Mouse (Mus musculus): ENCODE measurements around the gene Hebp2.
"Not testable (repeated sequence)": the region's sequence is repeated elsewhere in the genome, so short reads cannot be mapped to it uniquely, and the experiment has no call there.

The Hebp2 gene

GRCm38 (mm10) chr10:18545813-18546235 lies at the start of gene Hebp2:
Gene Hebp2 (minus strand): TSS chr10:18546076.
- DNase-seq (ENCODE audit: low read depth, low spot score): peak; percentile 71

- DNase-seq (ENCODE audit: low read depth, low spot score): no peak
Observed at GRCm38 (mm10) chr10:18589455-18589854, 43.6 kb upstream of the Hebp2 start.

- no peak for DNase-seq (ENCODE audit: low read depth, low spot score)
Observed at GRCm38 (mm10) chr10:18584188-18584587, 38.3 kb upstream of the Hebp2 start.

- DNase-seq (ENCODE audit: low read depth, low spot score): no peak
Observed at GRCm38 (mm10) chr10:18572581-18572980, 26.7 kb upstream of the Hebp2 start.

GRCm38 (mm10) chr10:18562940-18563339 lies 17.1 kb upstream of the Hebp2 start:
- peak; percentile 17 for DNase-seq (ENCODE audit: low read depth, low spot score)

GRCm38 (mm10) chr10:18561445-18561844 lies 15.6 kb upstream of the Hebp2 start:
- DNase-seq (ENCODE audit: low read depth, low spot score): no peak

GRCm38 (mm10) chr10:18559076-18559475 lies 13.2 kb upstream of the Hebp2 start:
- DNase-seq (ENCODE audit: low read depth, low spot score): not testable (repeated sequence)

- no peak for DNase-seq (ENCODE audit: low read depth, low spot score)
Observed at GRCm38 (mm10) chr10:18549321-18550216, 3.7 kb upstream of the Hebp2 start.

- DNase-seq (ENCODE audit: low read depth, low spot score): no peak
Observed at GRCm38 (mm10) chr10:18547381-18547780, 1.5 kb upstream of the Hebp2 start.

- DNase-seq (ENCODE audit: low read depth, low spot score): no peak
Observed at GRCm38 (mm10) chr10:18545309-18545708, 567 bp downstream of the Hebp2 start.

GRCm38 (mm10) chr10:18536889-18537288 lies 9.0 kb downstream of the Hebp2 start:
- no peak for DNase-seq (ENCODE audit: low read depth, low spot score)

GRCm38 (mm10) chr10:18532293-18532692 lies 13.6 kb downstream of the Hebp2 start:
- no peak for DNase-seq (ENCODE audit: low read depth, low spot score)

- no peak for DNase-seq (ENCODE audit: low read depth, low spot score)
Observed at GRCm38 (mm10) chr10:18530161-18530560, 15.7 kb downstream of the Hebp2 start.

- no peak for DNase-seq (ENCODE audit: low read depth, low spot score)
Observed at GRCm38 (mm10) chr10:18529177-18529576, 16.7 kb downstream of the Hebp2 start.

GRCm38 (mm10) chr10:18528475-18528874 lies 17.4 kb downstream of the Hebp2 start:
- DNase-seq (ENCODE audit: low read depth, low spot score): no peak

GRCm38 (mm10) chr10:18527766-18528165 lies 18.1 kb downstream of the Hebp2 start:
- no peak for DNase-seq (ENCODE audit: low read depth, low spot score)

GRCm38 (mm10) chr10:18526851-18527675 lies 18.8 kb downstream of the Hebp2 start:
- no peak for DNase-seq (ENCODE audit: low read depth, low spot score)

GRCm38 (mm10) chr10:18526184-18526850 lies 19.6 kb downstream of the Hebp2 start:
- no peak for DNase-seq (ENCODE audit: low read depth, low spot score)

- DNase-seq (ENCODE audit: low read depth, low spot score): no peak
Observed at GRCm38 (mm10) chr10:18525726-18526125, 20.1 kb downstream of the Hebp2 start.

- no peak for DNase-seq (ENCODE audit: low read depth, low spot score)
Observed at GRCm38 (mm10) chr10:18525311-18525710, 20.6 kb downstream of the Hebp2 start.

- DNase-seq (ENCODE audit: low read depth, low spot score): no peak
Observed at GRCm38 (mm10) chr10:18522556-18522955, 23.3 kb downstream of the Hebp2 start.

- DNase-seq (ENCODE audit: low read depth, low spot score): no peak
Observed at GRCm38 (mm10) chr10:18511496-18511895, 34.4 kb downstream of the Hebp2 start.

All from retina, postnatal 7 days (tissue).